Mouse (Mus musculus): Measurements from ENCODE around the gene Tm9sf4. TPM values are rescaled to one million over a fixed set of nuclear protein-coding genes. Genes with fewer than 3 reads are reported as not detected.

The Tm9sf4 gene
- total RNA-seq, 2 experiments from 2014 or later: 101 to 106 TPM

GRCm38 (mm10) chr2:153153033-153153450 is 8.1 kb upstream of the Tm9sf4 start:
- no peak for DNase-seq (ENCODE audit: low spot score in 2 of 2)

DNA sequence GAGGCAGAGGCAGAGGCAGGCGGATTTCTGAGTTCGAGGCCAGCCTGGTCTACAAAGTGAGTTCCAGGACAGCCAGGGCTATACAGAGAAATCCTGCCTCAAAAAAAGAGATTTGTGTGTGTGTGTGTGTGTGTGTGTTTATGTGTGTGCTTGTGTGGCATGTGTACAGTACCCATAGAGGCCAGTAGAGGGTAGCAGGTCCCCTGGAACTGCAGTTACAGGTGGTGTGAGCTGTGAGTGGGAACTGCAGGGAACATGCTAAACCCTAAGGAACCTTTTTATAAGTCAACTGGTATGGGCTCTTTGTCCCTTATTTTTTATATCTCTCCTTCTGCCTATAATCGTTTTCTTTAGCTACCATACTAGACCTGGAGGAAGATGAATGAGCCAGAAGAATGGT is 3.8 kb upstream of the Tm9sf4 start:
- no peak for DNase-seq (ENCODE audit: low spot score in 2 of 2)

GRCm38 (mm10) chr2:153160133-153160532 is 970 bp upstream of the Tm9sf4 start:
- no peak for DNase-seq (ENCODE audit: low spot score in 2 of 2)

DNA sequence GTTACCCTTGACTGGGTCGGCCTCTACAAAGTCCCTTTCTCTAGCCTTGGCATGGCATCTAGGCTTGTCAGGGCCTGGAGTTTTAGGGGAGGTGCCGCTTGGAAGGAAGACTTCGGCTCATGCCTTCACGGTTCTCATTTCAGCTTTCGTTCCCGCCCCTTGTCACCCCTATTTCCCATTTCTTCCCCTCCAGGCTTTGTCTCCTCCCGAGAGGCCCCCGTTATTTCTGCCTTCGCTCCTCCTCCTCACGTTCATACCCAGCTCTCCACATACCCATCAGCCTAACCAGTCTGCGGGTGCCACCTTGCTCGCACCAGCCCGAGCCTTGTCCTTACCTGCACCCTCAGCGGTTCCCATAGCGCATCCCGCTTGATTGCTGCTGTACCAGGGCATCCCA is 579 bp downstream of the Tm9sf4 start:
- no peak for DNase-seq (ENCODE audit: low spot score in 2 of 2)

- no peak for DNase-seq (ENCODE audit: low spot score in 2 of 2)
These were observed 6.0 kb downstream of the Tm9sf4 start for GRCm38 (mm10) chr2:153167136-153167535.

DNA sequence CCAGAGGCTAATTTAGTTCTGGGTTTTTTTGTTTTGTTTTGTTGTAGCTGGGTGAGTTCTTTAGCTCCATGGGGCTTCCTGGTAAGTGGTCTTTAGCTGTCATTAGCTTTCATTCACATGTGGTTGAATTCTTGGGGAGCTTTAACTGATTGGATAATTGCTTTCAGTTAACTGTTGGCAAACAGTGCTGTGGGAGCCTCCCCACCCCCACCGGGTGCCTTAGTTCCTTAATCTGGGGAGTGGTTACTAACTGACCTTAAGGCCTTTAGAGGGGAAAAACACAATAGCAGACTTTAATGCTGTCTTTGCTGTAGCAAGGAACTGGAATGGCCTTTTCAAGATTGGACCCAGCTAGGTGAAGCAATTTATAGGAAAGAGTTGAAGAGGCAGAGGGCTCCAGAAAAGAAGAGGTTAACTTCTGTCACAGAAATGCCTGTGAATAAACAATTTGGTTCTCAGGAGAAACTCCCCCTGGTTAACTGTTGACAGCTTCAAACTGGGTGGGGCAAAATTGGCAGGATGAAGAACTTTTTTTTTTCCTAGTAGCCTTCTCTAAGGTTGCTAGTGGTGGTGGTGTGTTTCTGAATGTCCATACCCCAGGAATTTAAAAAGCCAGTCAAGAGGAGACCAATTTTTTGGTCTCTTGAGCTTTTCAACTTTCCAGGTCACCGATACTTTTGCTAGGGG is 7.2 kb downstream of the Tm9sf4 start:
- DNase-seq (ENCODE audit: low spot score in 2 of 2): no peak

- no peak for DNase-seq (ENCODE audit: low spot score in 2 of 2)
These were observed 9.6 kb downstream of the Tm9sf4 start for GRCm38 (mm10) chr2:153170490-153171224.

DNA sequence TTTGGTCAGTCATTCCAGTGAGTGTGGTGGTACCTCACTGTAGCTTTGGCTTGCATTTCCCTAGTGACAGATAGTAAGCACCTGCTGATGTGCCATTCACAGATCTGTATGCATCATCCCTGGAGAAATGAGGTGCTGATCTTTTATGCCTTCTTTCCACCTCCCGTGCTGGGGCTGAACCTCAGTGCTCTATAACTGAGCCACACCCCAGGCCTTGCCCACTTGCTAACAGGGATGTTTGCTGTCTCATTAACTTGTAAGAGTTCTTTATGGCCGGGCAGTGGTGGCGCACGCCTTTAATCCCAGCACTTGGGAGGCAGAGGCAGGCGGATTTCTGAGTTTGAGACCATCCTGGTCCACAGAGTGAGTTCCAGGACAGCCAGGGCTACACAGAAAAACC is 10.9 kb downstream of the Tm9sf4 start:
- DNase-seq (ENCODE audit: low spot score in 2 of 2): no peak

DNA sequence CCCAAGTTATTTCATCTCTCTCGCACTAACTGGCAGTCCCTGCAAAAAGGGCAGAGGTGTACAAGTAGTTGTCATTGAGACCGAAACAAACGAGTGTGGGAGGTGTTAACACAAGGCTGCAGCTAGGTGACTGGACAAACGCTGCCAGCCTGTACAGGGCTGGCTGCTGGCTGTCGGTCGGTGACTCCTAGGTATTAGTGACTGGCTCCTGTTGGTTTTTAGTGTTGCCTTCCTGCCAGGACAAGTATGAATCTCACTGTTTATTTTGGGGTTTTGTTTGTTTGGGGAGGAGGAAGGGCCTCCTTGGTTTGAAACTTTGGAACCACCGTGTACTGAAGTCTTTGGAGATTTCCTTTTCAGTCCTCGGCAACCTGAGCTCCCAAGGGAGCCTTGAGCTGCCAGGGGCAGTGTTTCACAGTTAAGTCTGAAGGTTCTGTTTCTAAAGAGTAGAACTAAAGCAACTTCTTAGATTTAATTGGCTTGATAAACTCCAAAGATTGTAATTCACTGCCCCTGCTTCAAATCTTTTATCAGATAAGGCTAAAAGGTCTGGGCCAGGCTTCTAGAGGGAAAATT is 15.0 kb downstream of the Tm9sf4 start:
- no peak for DNase-seq (ENCODE audit: low spot score in 2 of 2)

GRCm38 (mm10) chr2:153177188-153177587 is 16.1 kb downstream of the Tm9sf4 start:
- no peak for DNase-seq (ENCODE audit: low spot score in 2 of 2)

DNA sequence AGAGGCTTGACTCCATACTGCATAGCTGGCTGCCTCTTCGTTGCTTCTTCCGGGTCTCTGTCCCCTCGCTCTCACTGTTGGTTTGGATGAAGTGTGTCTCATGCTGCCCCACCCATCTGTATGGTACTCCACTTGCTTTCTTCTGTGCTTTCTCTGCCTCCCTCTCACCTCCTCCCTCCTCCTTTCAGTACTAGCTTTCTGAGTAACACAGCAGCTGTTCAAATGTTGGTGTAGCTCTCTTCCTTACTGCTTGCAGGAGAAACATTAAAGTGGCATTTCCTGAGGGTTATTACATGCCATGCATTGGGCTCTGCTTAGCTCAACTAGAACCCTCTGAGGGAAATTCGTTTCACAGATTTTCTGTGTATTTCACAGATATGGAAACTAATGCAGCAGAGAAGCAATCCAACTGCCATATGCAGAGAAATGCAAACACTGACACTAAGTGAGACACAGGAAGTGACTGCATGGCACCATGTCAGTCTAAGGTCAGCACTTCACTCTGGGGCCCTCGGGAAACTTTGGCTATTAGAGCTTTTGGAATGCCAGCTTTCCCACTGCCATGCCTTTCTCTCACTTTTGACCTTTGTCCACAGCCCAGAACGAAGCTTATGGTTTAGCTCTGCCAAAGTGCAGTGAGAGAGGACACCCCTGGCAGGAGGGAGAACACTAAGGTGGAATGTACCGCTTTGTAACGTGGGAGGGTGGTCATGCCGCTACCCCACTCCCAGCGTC is 18.2 kb downstream of the Tm9sf4 start:
- no peak for DNase-seq (ENCODE audit: low spot score in 2 of 2)

- DNase-seq (ENCODE audit: low spot score in 2 of 2): no peak
These were observed 18.9 kb downstream of the Tm9sf4 start for GRCm38 (mm10) chr2:153179961-153180360.

DNA sequence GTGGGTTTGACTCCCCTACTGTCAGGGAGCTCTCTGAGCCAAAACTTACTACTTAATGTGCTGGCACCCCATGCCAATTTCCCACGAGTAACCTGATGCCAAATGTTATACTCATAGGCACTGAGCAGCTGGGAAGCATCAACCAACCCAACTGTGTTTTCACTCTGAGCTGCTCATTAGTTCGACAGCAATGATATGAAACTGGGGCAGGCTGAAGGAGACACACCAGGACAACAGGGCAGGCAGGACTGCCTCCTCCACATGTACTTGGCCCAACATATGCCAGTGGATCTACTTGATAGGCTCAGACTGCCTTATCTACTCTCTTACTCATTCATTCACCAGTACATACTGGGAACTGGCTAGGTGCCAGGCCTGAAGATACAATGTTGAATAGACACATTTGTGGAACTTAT is 25.1 kb downstream of the Tm9sf4 start:
- no peak for DNase-seq (ENCODE audit: low spot score in 2 of 2)

DNA sequence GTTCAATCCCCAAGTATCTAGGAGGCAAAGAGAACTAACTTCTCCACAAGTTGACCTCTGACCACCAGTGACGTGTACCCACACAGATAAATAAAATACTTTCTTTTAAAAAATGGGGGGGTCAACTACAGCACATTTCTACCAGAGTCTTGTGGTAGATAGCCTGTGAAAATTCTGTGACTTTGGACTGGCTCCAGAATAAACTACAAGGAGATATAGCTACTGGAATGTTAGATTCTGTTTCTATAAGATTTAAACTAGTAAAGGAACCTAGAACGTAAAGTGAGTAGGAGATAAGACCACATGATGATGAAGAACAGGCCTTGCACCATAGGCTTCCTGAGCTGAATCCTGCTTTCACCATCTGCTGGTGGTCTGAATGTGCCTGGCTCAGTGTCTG is 26.7 kb downstream of the Tm9sf4 start:
- no peak for DNase-seq (ENCODE audit: low spot score in 2 of 2)

GRCm38 (mm10) chr2:153191242-153191641 is 30.1 kb downstream of the Tm9sf4 start:
- DNase-seq (ENCODE audit: low spot score in 2 of 2): no peak

DNA sequence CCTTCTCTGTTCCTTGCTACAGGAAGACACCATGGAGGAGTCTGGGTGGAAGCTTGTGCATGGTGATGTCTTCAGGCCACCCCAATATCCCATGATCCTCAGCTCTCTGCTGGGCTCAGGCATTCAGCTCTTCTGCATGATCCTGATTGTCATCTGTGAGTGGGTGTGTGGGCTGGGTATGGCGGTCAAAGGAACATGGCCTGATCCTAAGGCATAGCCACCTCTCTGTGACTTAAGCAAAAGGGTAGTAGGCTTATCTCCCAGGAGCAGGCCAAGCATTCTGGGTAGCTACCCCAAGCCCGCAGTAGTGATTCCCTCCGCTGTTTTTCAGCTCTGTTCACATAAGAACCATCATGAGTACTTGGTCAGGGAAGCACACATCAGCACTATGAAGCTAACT is 33.2 kb downstream of the Tm9sf4 start:
- DNase-seq (ENCODE audit: low spot score in 2 of 2): no peak

DNA sequence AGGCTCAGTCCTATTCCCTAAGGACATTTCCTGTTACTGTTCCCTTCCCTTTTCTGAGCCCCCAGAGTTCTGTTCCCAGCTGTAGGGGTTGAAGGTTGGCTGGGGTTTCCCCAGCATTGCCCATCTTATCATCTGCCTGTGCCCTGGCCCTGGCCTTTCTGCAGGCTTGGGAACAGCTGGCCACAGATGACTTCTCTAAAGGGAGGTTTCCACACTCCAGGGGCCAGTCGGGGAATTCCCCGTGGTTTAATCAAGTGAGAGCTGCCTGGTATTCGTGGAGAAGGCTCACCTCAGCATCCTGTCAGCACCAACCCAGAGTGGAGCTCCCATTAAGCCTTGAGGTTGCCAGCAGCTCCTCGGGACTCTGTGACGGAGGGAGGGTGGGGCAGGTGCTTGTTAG is 37.4 kb downstream of the Tm9sf4 start:
- no peak for DNase-seq (ENCODE audit: low spot score in 2 of 2)

GRCm38 (mm10) chr2:153199114-153199513 is 38.0 kb downstream of the Tm9sf4 start:
- DNase-seq (ENCODE audit: low spot score in 2 of 2): no peak

DNA sequence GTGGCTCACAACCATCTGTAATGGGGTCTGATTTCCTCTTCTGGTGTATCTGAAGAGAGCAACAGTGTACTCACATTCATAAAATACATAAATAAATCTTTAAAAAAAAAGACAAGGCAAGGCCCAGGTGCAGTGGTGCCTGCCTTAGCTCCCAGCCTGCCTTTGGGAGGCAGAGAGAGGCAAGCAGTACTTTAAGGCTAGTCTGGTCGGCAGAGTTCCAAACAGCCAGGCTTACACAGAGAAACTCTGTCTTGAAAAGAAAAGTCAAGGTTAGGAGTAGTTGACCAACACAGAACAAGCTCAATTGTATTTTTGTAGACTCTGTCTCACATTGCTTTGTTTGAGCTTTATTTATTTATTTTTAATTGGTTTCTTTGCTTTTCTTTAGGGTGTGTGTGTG is 41.7 kb downstream of the Tm9sf4 start:
- DNase-seq (ENCODE audit: low spot score in 2 of 2): peak in 1 of 2 experiments; percentile 36

- no peak for DNase-seq (ENCODE audit: low spot score in 2 of 2)
These were observed 47.0 kb downstream of the Tm9sf4 start for GRCm38 (mm10) chr2:153208149-153208548.

DNA sequence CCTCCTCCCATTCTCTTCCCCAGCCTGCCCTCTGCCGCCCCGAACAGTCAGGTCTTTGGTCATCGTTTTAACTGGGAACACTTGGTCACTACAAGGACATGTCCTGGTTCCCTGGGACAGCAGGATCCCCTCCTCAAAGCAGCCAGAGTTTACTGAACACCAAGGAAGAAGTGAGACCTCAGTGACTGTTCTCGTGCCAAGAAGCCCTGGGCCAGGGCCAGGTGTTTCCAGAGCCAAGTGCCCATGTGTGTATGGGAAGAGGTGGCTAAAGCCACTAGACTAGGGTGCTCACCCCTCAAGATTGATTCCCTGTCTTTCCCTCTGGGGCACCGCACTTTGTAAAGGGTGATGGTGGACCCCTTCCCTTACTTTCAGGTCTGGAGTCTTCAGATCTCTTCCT is 48.2 kb downstream of the Tm9sf4 start:
- no peak for DNase-seq (ENCODE audit: low spot score in 2 of 2)

DNA sequence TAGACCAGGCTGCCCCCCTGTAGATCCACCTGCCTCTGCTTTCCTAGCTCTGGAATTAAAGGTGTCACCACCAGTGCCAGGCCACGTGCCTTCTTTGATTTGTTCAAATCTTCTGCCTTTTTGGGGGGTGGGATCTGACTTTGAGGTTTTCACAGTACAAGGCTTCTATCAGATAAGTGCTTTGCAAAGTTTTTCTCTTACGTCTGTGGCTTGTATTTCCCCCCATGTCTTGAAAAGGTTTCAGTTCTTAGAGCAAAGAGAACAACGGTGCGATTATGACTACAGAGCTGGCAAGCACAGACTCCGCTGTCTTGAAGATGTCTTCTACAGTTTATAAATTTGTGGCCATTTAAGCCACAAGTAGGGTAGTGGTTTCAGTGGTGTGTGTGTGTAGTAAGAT is 50.3 kb downstream of the Tm9sf4 start:
- DNase-seq (ENCODE audit: low spot score in 2 of 2): no peak
